Mouse (Mus musculus) bone marrow macrophage, adult 2 months (primary cell): Measurements from ENCODE around the gene Acpp.

Experiments
- CTCF ChIP-seq: IDR thresholded peaks from 2 replicates; pipeline ENCODE4 v1.5.1; 2012; ENCODE audit warnings: low read depth, mild to moderate bottlenecking, low read length, moderate library complexity
- POLR2A ChIP-seq: IDR thresholded peaks from 2 replicates; pipeline ENCODE4 v1.6.1; 2012; ENCODE audit warnings: mild to moderate bottlenecking, low read depth, low read length, borderline replicate concordance

GRCm38 (mm10) chr9:104339483-104339882, 1.9 kb upstream of the Acpp start:
- TF ChIP-seq CTCF (no peak), POLR2A (no peak)
